ENCODE assay signal across 16 mouse cellular contexts in genomic region chr8:44709171-44709940, GRCm38 (mm10).
DNase-seq lines count a peak whose midpoint lies in the region; ATAC-seq lines count a peak whose summit lies in the region.
"Had no signal": no experiment of that assay in that cellular context is flagged by ENCODE, and none has a peak within 500 bp of the region (broad histone marks: within the 10 kb centered on the region; RNA-seq: fewer than 3 reads in every experiment).

No protein-coding gene starts in this region.

- intact Hi-C loops in heart, postnatal 14 days (cut with DNase I) = no loop called here

- no peaks in the 10 kb centered on the region for H3K4me1 ChIP-seq in kidney, embryonic 14.5 days (ENCODE audit: control insufficient read depth, insufficient read depth, low read length)
- H3K4me1 ChIP-seq in midbrain, embryonic 11.5 days (ENCODE audit: control insufficient read depth, insufficient read depth, low read length) = no peaks in the 10 kb centered on the region
- no peaks in the 10 kb centered on the region for H3K4me1 ChIP-seq in midbrain, embryonic 15.5 days
- H3K4me1 ChIP-seq: midbrain, embryonic 13.5 days had no signal

- no peaks in the 10 kb centered on the region for H3K27me3 ChIP-seq in kidney, embryonic 14.5 days (ENCODE audit: control insufficient read depth, insufficient read depth, low read length)
- H3K27me3 ChIP-seq in midbrain, embryonic 11.5 days (ENCODE audit: control insufficient read depth, insufficient read depth, low read length) = no peaks in the 10 kb centered on the region
- no peaks in the 10 kb centered on the region for H3K27me3 ChIP-seq in midbrain, embryonic 15.5 days (replicated peaks)
- H3K27me3 ChIP-seq: heart, embryonic 13.5 days; midbrain, embryonic 13.5 days had no signal

- 8% methylated on average over 6 of the region's 6 CpGs for WGBS in kidney, embryonic 14.5 days
- 88% methylated on average over 6 of the region's 6 CpGs for WGBS in midbrain, embryonic 11.5 days
- 77% methylated on average over 6 of the region's 6 CpGs for WGBS in midbrain, embryonic 15.5 days

- no peak for DNase-seq in kidney, adult 9 months
- DNase-seq in midbrain, embryonic 11.5 days (ENCODE audit: low spot score, missing footprints) = peak; percentile 57
- peak; percentile 76 for DNase-seq in hindlimb bud, embryonic 11.5 days (ENCODE audit: extremely low spot score, low read depth, low spot score)
- peak; percentile 54 for DNase-seq in lung, postnatal 36 days
- DNase-seq in T-cell, adult 2 months (ENCODE audit: low spot score) = no peak
- DNase-seq in heart, postnatal 14 days = no peak
- DNase-seq: adrenal gland, postnatal 36 days; cerebellum, postnatal 14 days; layer of hippocampus, adult 9-11 months; right cerebral cortex, postnatal 25 days had no signal

- H3K36me3 ChIP-seq in kidney, embryonic 14.5 days (ENCODE audit: control insufficient read depth, insufficient read depth, low read length) = no peaks in the 10 kb centered on the region
- no peaks in the 10 kb centered on the region for H3K36me3 ChIP-seq in midbrain, embryonic 11.5 days (ENCODE audit: control insufficient read depth, insufficient read depth, low read length)
- no peaks in the 10 kb centered on the region for H3K36me3 ChIP-seq in midbrain, embryonic 15.5 days (replicated peaks)
- H3K36me3 ChIP-seq: G1E; heart, embryonic 13.5 days; midbrain, embryonic 13.5 days had no signal

- peak; percentile 75 for ATAC-seq in kidney, embryonic 14.5 days (ENCODE audit: low FRiP score, low TSS enrichment)
- ATAC-seq in midbrain, embryonic 11.5 days (ENCODE audit: low FRiP score) = no peak
- no peak for ATAC-seq in midbrain, embryonic 15.5 days (replicated peaks)
- ATAC-seq: intestine, postnatal 0 days; midbrain, embryonic 13.5 days had no signal

- no peaks in the 10 kb centered on the region for H3K9me3 ChIP-seq in kidney, embryonic 14.5 days (ENCODE audit: control insufficient read depth, low read length)
- no peaks in the 10 kb centered on the region for H3K9me3 ChIP-seq in midbrain, embryonic 11.5 days (ENCODE audit: control insufficient read depth, low read length)
- no peaks in the 10 kb centered on the region for H3K9me3 ChIP-seq in midbrain, embryonic 15.5 days
- H3K9me3 ChIP-seq: heart, embryonic 13.5 days; midbrain, embryonic 13.5 days had no signal

- no peak overlapping the region for H3K4me2 ChIP-seq in kidney, embryonic 14.5 days (replicated peaks; ENCODE audit: low read depth, low read length)
- H3K4me2 ChIP-seq in midbrain, embryonic 11.5 days = no peak overlapping the region
- no peak overlapping the region for H3K4me2 ChIP-seq in midbrain, embryonic 15.5 days
- H3K4me2 ChIP-seq: heart, embryonic 13.5 days; midbrain, embryonic 13.5 days had no signal

- no peak overlapping the region for H3K4me3 ChIP-seq in kidney, embryonic 14.5 days (ENCODE audit: low read length)
- no peak overlapping the region for H3K4me3 ChIP-seq in midbrain, embryonic 11.5 days (ENCODE audit: low read depth, low read length)
- no peak overlapping the region for H3K4me3 ChIP-seq in midbrain, embryonic 15.5 days
- H3K4me3 ChIP-seq: heart, embryonic 13.5 days; midbrain, embryonic 13.5 days had no signal

- H3K27ac ChIP-seq in kidney, embryonic 14.5 days (ENCODE audit: low read depth, low read length) = no peak overlapping the region
- no peak overlapping the region for H3K27ac ChIP-seq in midbrain, embryonic 11.5 days (ENCODE audit: low read depth, low read length)
- no peak overlapping the region for H3K27ac ChIP-seq in midbrain, embryonic 15.5 days
- H3K27ac ChIP-seq: heart, embryonic 13.5 days; midbrain, embryonic 13.5 days had no signal

- H3K9ac ChIP-seq in kidney, embryonic 14.5 days (ENCODE audit: low read depth, low read length) = no peak overlapping the region
- no peak overlapping the region for H3K9ac ChIP-seq in midbrain, embryonic 11.5 days (ENCODE audit: low read length)
- H3K9ac ChIP-seq in midbrain, embryonic 15.5 days = no peak overlapping the region
- H3K9ac ChIP-seq: heart, embryonic 13.5 days; midbrain, embryonic 13.5 days had no signal

Comparison
In these comparisons a context has a peak if more than half of its experiments do, and no peak if none do; other contexts are left out.
1. DNase-seq: peak in midbrain, embryonic 11.5 days (single experiment), hindlimb bud, embryonic 11.5 days (single experiment) and lung, postnatal 36 days (single experiment); none in kidney, adult 9 months (single experiment), T-cell, adult 2 months (single experiment) and heart, postnatal 14 days (0 of 2).